In the genomic region with DNA sequence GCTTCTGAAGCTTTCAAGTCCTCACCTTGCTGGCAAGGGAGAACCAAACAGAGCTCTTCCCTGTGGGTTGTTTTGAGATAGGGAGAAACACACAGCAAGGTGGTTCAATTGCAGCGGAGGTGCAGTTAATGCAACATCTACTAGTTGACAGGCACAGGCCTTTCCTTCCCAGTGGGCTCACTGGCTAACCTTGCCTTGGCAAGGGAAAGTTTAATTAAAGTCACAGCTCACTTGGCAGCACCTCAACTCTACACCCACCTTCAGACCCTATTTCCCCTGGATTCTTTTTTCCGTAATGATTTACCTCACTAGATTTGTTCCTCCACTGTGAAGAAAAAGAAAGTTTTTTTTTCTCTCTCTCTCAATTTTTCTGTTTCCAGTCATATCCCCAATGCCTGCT, we compare ENCODE assay signal across 18 mouse cellular contexts.
"Had no signal": no experiment of that assay in that cellular context is flagged by ENCODE, and none has a peak within 500 bp of the region (broad histone marks: within the 10 kb centered on the region; RNA-seq: fewer than 3 reads in every experiment).

No protein-coding gene starts in this region.

- DNase-seq: lung, embryonic 14.5 days; lung, postnatal 10 days; lung, postnatal 4 days; midbrain, embryonic 14.5 days; retina, postnatal 1 day; right cerebral cortex, adult 18-20 months; right cerebral cortex, postnatal 25 days; right cerebral cortex, postnatal 4 days; spleen, adult 18-20 months; thymus, adult 18-20 months; thymus, postnatal 14 days; thymus, postnatal 36 days had no signal

- H3K9me3 ChIP-seq: midbrain, embryonic 10.5 days; midbrain, embryonic 12.5 days; neural tube, embryonic 13.5 days; neural tube, embryonic 15.5 days had no signal

- ATAC-seq: midbrain, embryonic 16.5 days had no signal

- H3K9ac ChIP-seq: lung, embryonic 14.5 days; midbrain, embryonic 12.5 days; neural tube, embryonic 13.5 days; neural tube, embryonic 15.5 days had no signal

- H3K36me3 ChIP-seq: midbrain, embryonic 10.5 days; midbrain, embryonic 12.5 days; neural tube, embryonic 13.5 days; neural tube, embryonic 15.5 days had no signal

- H3K4me1 ChIP-seq: midbrain, embryonic 10.5 days; midbrain, embryonic 12.5 days; neural tube, embryonic 13.5 days; neural tube, embryonic 15.5 days had no signal

- H3K27me3 ChIP-seq: midbrain, embryonic 12.5 days; neural tube, embryonic 13.5 days; neural tube, embryonic 15.5 days had no signal

- H3K27ac ChIP-seq: midbrain, embryonic 10.5 days; midbrain, embryonic 12.5 days; neural tube, embryonic 13.5 days; neural tube, embryonic 15.5 days had no signal

- H3K4me2 ChIP-seq: lung, embryonic 14.5 days; midbrain, embryonic 12.5 days; neural tube, embryonic 13.5 days; neural tube, embryonic 15.5 days had no signal

- H3K4me3 ChIP-seq: midbrain, embryonic 10.5 days; midbrain, embryonic 12.5 days; myocyte; neural tube, embryonic 13.5 days; neural tube, embryonic 15.5 days had no signal
